10 mouse cellular contexts compared by ENCODE assay signal in genomic region chr10:84759511-84760117, GRCm38 (mm10). TPM values are rescaled to one million over a fixed set of nuclear protein-coding genes. Genes with fewer than 3 reads are reported as not detected.
A peak's percentile ranks its signal among the peaks of the same experiment; 100 is the strongest.
DNase-seq lines count a peak whose midpoint lies in the region; ATAC-seq and TF ChIP-seq lines count a peak whose summit lies in the region.
"Had no signal": no experiment of that assay in that cellular context is flagged by ENCODE, and none has a peak within 500 bp of the region (broad histone marks: within the 10 kb centered on the region; RNA-seq: fewer than 3 reads in every experiment).

No protein-coding gene starts in this region.

- H3K4me2 ChIP-seq in heart, embryonic 13.5 days, result peak overlapping the region; percentile 78
- H3K4me2 ChIP-seq in hindbrain, embryonic 12.5 days (replicated peaks), result peak overlapping the region; percentile 76
- peak overlapping the region; percentile 94 for H3K4me2 ChIP-seq in midbrain, embryonic 15.5 days

- H3K9ac ChIP-seq in heart, embryonic 13.5 days, result peak overlapping the region; percentile 64; the same call in 1 of the 2 replicates
- H3K9ac ChIP-seq in hindbrain, embryonic 12.5 days, result peak overlapping the region; percentile 68
- H3K9ac ChIP-seq in midbrain, embryonic 15.5 days, result peak overlapping the region; percentile 13; the same call in 1 of the 2 replicates

- peaks cover 100% of the 10 kb centered on the region for H3K27me3 ChIP-seq in heart, embryonic 13.5 days (replicated peaks)
- H3K27me3 ChIP-seq in hindbrain, embryonic 12.5 days, result peaks cover 43% of the 10 kb centered on the region
- peaks cover 42% of the 10 kb centered on the region for H3K27me3 ChIP-seq in midbrain, embryonic 15.5 days (replicated peaks)

- peak overlapping the region; percentile 51 for H3K4me3 ChIP-seq in heart, embryonic 13.5 days
- peak overlapping the region; percentile 51 for H3K4me3 ChIP-seq in hindbrain, embryonic 12.5 days
- peak overlapping the region; percentile 48 for H3K4me3 ChIP-seq in midbrain, embryonic 15.5 days
- no peak overlapping the region for H3K4me3 ChIP-seq in left cerebral cortex, adult 2 months

- intact Hi-C loops in left cerebral cortex, adult 2 months (cut with DNase I), result loop anchor here (5.0 kb wide), 1 partner anchor 93 kb away; no protein-coding TSS in a partner anchor

- no peak for DNase-seq in heart, postnatal 4 days
- peak; percentile 43 for DNase-seq in R1 (ENCODE audit: low read depth, low spot score)
- DNase-seq in left cerebral cortex, adult 2 months (ENCODE audit: extremely low spot score in 1 of 2, low spot score in 2 of 2), result no peak
- DNase-seq in adrenal gland, adult 18-20 months (ENCODE audit: low spot score in 2 of 2), result no peak
- DNase-seq in right cerebral cortex, adult 2 months (ENCODE audit: low spot score in 2 of 2), result no peak

- WGBS in heart, embryonic 13.5 days, result 8% methylated on average over 16 of the region's 16 CpGs
- WGBS in hindbrain, embryonic 12.5 days, result 2% methylated on average over 16 of the region's 16 CpGs
- WGBS in midbrain, embryonic 15.5 days, result 5% methylated on average over 16 of the region's 16 CpGs

- no peaks in the 10 kb centered on the region for H3K9me3 ChIP-seq in heart, embryonic 13.5 days
- H3K9me3 ChIP-seq in hindbrain, embryonic 12.5 days (replicated peaks), result no peaks in the 10 kb centered on the region
- H3K9me3 ChIP-seq in midbrain, embryonic 15.5 days, result no peaks in the 10 kb centered on the region

- ATAC-seq in heart, embryonic 13.5 days (ENCODE audit: extremely low read depth, insufficient number of reproducible peaks, low FRiP score, low TSS enrichment), result no peak
- ATAC-seq in hindbrain, embryonic 12.5 days (ENCODE audit: low FRiP score), result no peak
- ATAC-seq in midbrain, embryonic 15.5 days (replicated peaks), result peak; percentile 3; the same call in 1 of the 2 replicates

- no peak overlapping the region for H3K27ac ChIP-seq in heart, embryonic 13.5 days (replicated peaks)
- H3K27ac ChIP-seq in hindbrain, embryonic 12.5 days, result peak overlapping the region; percentile 84
- H3K27ac ChIP-seq in midbrain, embryonic 15.5 days, result peak overlapping the region; percentile 58
- H3K27ac ChIP-seq in left cerebral cortex, adult 2 months, result no peak overlapping the region

- peaks cover 49% of the 10 kb centered on the region for H3K4me1 ChIP-seq in heart, embryonic 13.5 days
- H3K4me1 ChIP-seq in hindbrain, embryonic 12.5 days, result peaks cover 59% of the 10 kb centered on the region
- peaks cover 60% of the 10 kb centered on the region for H3K4me1 ChIP-seq in midbrain, embryonic 15.5 days

- H3K36me3 ChIP-seq in heart, embryonic 13.5 days, result no peaks in the 10 kb centered on the region
- no peaks in the 10 kb centered on the region for H3K36me3 ChIP-seq in hindbrain, embryonic 12.5 days
- H3K36me3 ChIP-seq in midbrain, embryonic 15.5 days (replicated peaks), result no peaks in the 10 kb centered on the region

- TF ChIP-seq CTCF in left cerebral cortex, adult 2 months (IDR thresholded peaks at IDR 0.05), result no peak

RNA-seq across cellular contexts. Expression of gene Rfx4, which starts 3.8 kb away (rescaled TPM):
- not detected in 2 replicates for polyA plus RNA-seq in heart, embryonic 13.5 days (2015; fragmentation: Nextera tagmentation; extraction: Ambion mirVana)
- not detected for total RNA-seq in heart, postnatal 4 days (2021)
- 40.9 and 49.2 TPM in 2 replicates for polyA plus RNA-seq in hindbrain, embryonic 12.5 days (2016; fragmentation: Nextera tagmentation; extraction: Ambion mirVana)
- polyA plus RNA-seq in midbrain, embryonic 15.5 days (2015; fragmentation: Nextera tagmentation; extraction: Ambion mirVana), result 16.1 and 17.2 TPM in 2 replicates
- total RNA-seq in left cerebral cortex, adult 2 months (2021), result 10 to 100 TPM; 10.3 to 13.4 TPM
- under 1 TPM in 1 of 2 experiments, not detected in 1; 0.16 TPM for total RNA-seq in adrenal gland, adult 18-20 months (2021)
- total RNA-seq: granulocyte monocyte progenitor cell, adult 5-6 weeks had no signal
- polyA plus RNA-seq: liver, embryonic 16.5 days had no signal

Comparison
In these comparisons a context has a peak if more than half of its experiments do, and no peak if none do; other contexts are left out.
1. H3K27ac ChIP-seq: peak in hindbrain, embryonic 12.5 days (single experiment) and midbrain, embryonic 15.5 days (single experiment); none in heart, embryonic 13.5 days (single experiment) and left cerebral cortex, adult 2 months (single experiment).
2. H3K9ac ChIP-seq: peak in every context shown above with its lines; median percentile 68 in hindbrain, embryonic 12.5 days; 64 in heart, embryonic 13.5 days; 13 in midbrain, embryonic 15.5 days.
3. RNA of gene Rfx4, which starts 3.8 kb away (total RNA-seq): 10.3 to 13.4 TPM in left cerebral cortex, adult 2 months; 0.16 TPM in adrenal gland, adult 18-20 months and not detected in heart, postnatal 4 days; every median in the first group is over 4 times any median in the second.
4. Peak in every context shown above with its lines, with median percentiles within 50 percentile points of each other: H3K4me2 ChIP-seq.